Comparison of ENCODE assay signal across 12 mouse cellular contexts in the genomic region with DNA sequence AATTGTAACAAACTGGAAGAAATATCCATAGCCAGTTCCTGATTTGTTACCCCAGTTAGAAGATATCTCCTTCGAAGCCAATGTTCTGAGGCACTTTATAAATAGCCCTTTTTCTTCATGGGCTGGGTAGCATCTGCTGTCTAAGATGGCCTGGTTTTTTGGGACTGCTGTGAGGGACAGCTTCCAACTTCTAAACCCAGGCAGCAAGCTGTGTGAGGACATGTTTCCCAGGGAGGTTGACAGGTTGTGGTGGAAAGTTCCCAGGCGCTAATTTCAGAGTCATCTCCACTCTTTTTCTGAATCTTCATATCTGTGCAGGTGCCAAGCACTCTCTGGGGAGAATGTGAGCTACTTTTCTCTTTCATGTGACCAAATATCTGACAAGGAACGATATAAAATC.
DNase-seq lines count a peak whose midpoint lies in the region; ATAC-seq and TF ChIP-seq lines count a peak whose summit lies in the region.
"Had no signal": no experiment of that assay in that cellular context is flagged by ENCODE, and none has a peak within 500 bp of the region (broad histone marks: within the 10 kb centered on the region; RNA-seq: fewer than 3 reads in every experiment).

No protein-coding gene starts in this region.

- H3K9me3 ChIP-seq in heart, embryonic 10.5 days = no peaks in the 10 kb centered on the region
- H3K9me3 ChIP-seq in stomach, postnatal 0 days (ENCODE audit: control insufficient read depth, low read length) = no peaks in the 10 kb centered on the region
- no peaks in the 10 kb centered on the region for H3K9me3 ChIP-seq in midbrain, embryonic 10.5 days (replicated peaks)
- H3K9me3 ChIP-seq: heart, embryonic 12.5 days; hindbrain, embryonic 13.5 days had no signal

- TF ChIP-seq POLR2A in heart, adult 2 months (IDR thresholded peaks at IDR 0.05; ENCODE audit: insufficient read depth, low read depth, low read length) = no peak

- intact Hi-C loops in heart, adult 2 months (cut with DNase I) = no loop called here

- no peak overlapping the region for H3K4me2 ChIP-seq in stomach, postnatal 0 days (replicated peaks; ENCODE audit: low read depth)
- H3K4me2 ChIP-seq: heart, embryonic 12.5 days; hindbrain, embryonic 13.5 days had no signal

- no peak overlapping the region for H3K9ac ChIP-seq in heart, adult 2 months (ENCODE audit: low read depth, low read length)
- H3K9ac ChIP-seq in stomach, postnatal 0 days (ENCODE audit: low read length) = no peak overlapping the region
- H3K9ac ChIP-seq: heart, embryonic 12.5 days; hindbrain, embryonic 13.5 days had no signal

- no peaks in the 10 kb centered on the region for H3K27me3 ChIP-seq in heart, embryonic 10.5 days (ENCODE audit: insufficient read depth, poor library complexity, severe bottlenecking)
- no peaks in the 10 kb centered on the region for H3K27me3 ChIP-seq in heart, adult 2 months (ENCODE audit: control insufficient read depth, insufficient read depth, low read length)
- no peaks in the 10 kb centered on the region for H3K27me3 ChIP-seq in stomach, postnatal 0 days (ENCODE audit: control insufficient read depth, insufficient read depth, low read length)
- no peaks in the 10 kb centered on the region; the same call in 1 of the 2 replicates for H3K27me3 ChIP-seq in midbrain, embryonic 10.5 days (ENCODE audit: low read depth, poor library complexity, severe bottlenecking)
- H3K27me3 ChIP-seq: heart, embryonic 12.5 days; hindbrain, embryonic 13.5 days had no signal

- no peaks in the 10 kb centered on the region for H3K36me3 ChIP-seq in heart, embryonic 10.5 days
- H3K36me3 ChIP-seq in heart, adult 2 months (ENCODE audit: control insufficient read depth, insufficient read depth, low read length) = no peaks in the 10 kb centered on the region
- no peaks in the 10 kb centered on the region for H3K36me3 ChIP-seq in stomach, postnatal 0 days (ENCODE audit: control insufficient read depth, insufficient read depth, low read length)
- H3K36me3 ChIP-seq in midbrain, embryonic 10.5 days = no peaks in the 10 kb centered on the region
- H3K36me3 ChIP-seq: heart, embryonic 12.5 days; hindbrain, embryonic 13.5 days had no signal

- no peak overlapping the region for H3K4me3 ChIP-seq in heart, embryonic 10.5 days
- no peak overlapping the region for H3K4me3 ChIP-seq in heart, adult 2 months
- H3K4me3 ChIP-seq in stomach, postnatal 0 days (ENCODE audit: low read depth, low read length) = no peak overlapping the region
- no peak overlapping the region for H3K4me3 ChIP-seq in midbrain, embryonic 10.5 days
- H3K4me3 ChIP-seq: heart, embryonic 12.5 days; hindbrain, embryonic 13.5 days; myocyte had no signal

- peak; percentile 42 for DNase-seq in heart, embryonic 10.5 days (ENCODE audit: low spot score)
- no peak for DNase-seq in heart, adult 2 months
- DNase-seq in cerebellum, postnatal 10 days = peak; percentile 65 to 77
- peak; percentile 46 for DNase-seq in left cerebral cortex, adult 11 months (ENCODE audit: low spot score)
- DNase-seq in right cerebral cortex, postnatal 14 days = peak; percentile 18
- DNase-seq in stomach, postnatal 0 days (ENCODE audit: low spot score) = no peak
- DNase-seq in midbrain, embryonic 10.5 days (ENCODE audit: low spot score) = no peak
- DNase-seq in retina, postnatal 1 day = no peak
- DNase-seq: kidney, adult 2 months had no signal

- TF ChIP-seq EP300 in heart, adult 2 months (IDR thresholded peaks at IDR 0.05; ENCODE audit: insufficient read depth, low read depth, low read length) = no peak
- no peak for TF ChIP-seq EP300 in stomach, postnatal 0 days (optimal IDR thresholded peaks at IDR 0.05)

- no peak overlapping the region for H3K27ac ChIP-seq in heart, embryonic 10.5 days
- no peak overlapping the region for H3K27ac ChIP-seq in heart, adult 2 months
- no peak overlapping the region for H3K27ac ChIP-seq in stomach, postnatal 0 days (replicated peaks)
- H3K27ac ChIP-seq in midbrain, embryonic 10.5 days (replicated peaks) = no peak overlapping the region
- H3K27ac ChIP-seq: hindbrain, embryonic 13.5 days had no signal

- WGBS in heart, embryonic 10.5 days = 72% methylated on average over 3 of the region's 3 CpGs
- 51% methylated on average over 3 of the region's 3 CpGs for WGBS in heart, adult 2 months
- WGBS in stomach, postnatal 0 days = 88% methylated on average over 3 of the region's 3 CpGs
- WGBS in midbrain, embryonic 10.5 days = 92% methylated on average over 3 of the region's 3 CpGs

- no peak for ATAC-seq in stomach, postnatal 0 days (ENCODE audit: low FRiP score, low TSS enrichment)

- TF ChIP-seq CTCF in heart, adult 2 months (IDR thresholded peaks at IDR 0.05) = no peak
- TF ChIP-seq CTCF in stomach, postnatal 0 days (IDR thresholded peaks at IDR 0.05; ENCODE audit: low read depth) = no peak

- H3K4me1 ChIP-seq in heart, embryonic 10.5 days = peaks cover 14% of the 10 kb centered on the region
- no peaks in the 10 kb centered on the region for H3K4me1 ChIP-seq in heart, adult 2 months (ENCODE audit: control insufficient read depth, insufficient read depth, low read length)
- H3K4me1 ChIP-seq in stomach, postnatal 0 days (replicated peaks; ENCODE audit: control insufficient read depth, insufficient read depth) = no peaks in the 10 kb centered on the region
- peaks cover 3% of the 10 kb centered on the region; the same call in 1 of the 2 replicates for H3K4me1 ChIP-seq in midbrain, embryonic 10.5 days

- H3K79me2 ChIP-seq in heart, adult 2 months (replicated peaks; ENCODE audit: control insufficient read depth, insufficient read depth, low read length) = no peaks in the 10 kb centered on the region

Comparison
In these comparisons a context has a peak if more than half of its experiments do, and no peak if none do; other contexts are left out.
1. DNase-seq: peak in heart, embryonic 10.5 days (single experiment), cerebellum, postnatal 10 days (2 of 2), left cerebral cortex, adult 11 months (single experiment) and right cerebral cortex, postnatal 14 days (single experiment); none in heart, adult 2 months (0 of 2), stomach, postnatal 0 days (single experiment), midbrain, embryonic 10.5 days (single experiment) and retina, postnatal 1 day (single experiment).